Mouse (Mus musculus) small intestine, adult 2 months (tissue): ENCODE data around the gene Map2k5. TPM values are rescaled to one million over a fixed set of nuclear protein-coding genes. Genes with fewer than 3 reads are reported as not detected.

ENCODE experiments used
- H3K27ac ChIP-seq: fragments of 200-500 bp; 2 replicates; pipeline ENCODE4 v1.5.1; 2012; ENCODE audit warnings: low read depth, low read length, control low read depth, inconsistent platforms; ENCODE audit not compliant: insufficient read depth
- H3K27me3 ChIP-seq: fragments of 200-500 bp; 2 replicates; pipeline ENCODE4 v1.6.1; 2012; ENCODE audit warnings: mild to moderate bottlenecking, moderate library complexity, low read length, inconsistent platforms; ENCODE audit not compliant: control insufficient read depth, insufficient read depth
- H3K36me3 ChIP-seq: fragments of 200-500 bp; 2 replicates; pipeline ENCODE4 v1.6.1; 2012; ENCODE audit warnings: mild to moderate bottlenecking, low read length, control low read depth, inconsistent platforms; ENCODE audit not compliant: control insufficient read depth, insufficient read depth
- H3K4me1 ChIP-seq: fragments of 200-500 bp; 2 replicates; pipeline ENCODE4 v1.6.1; 2012; ENCODE audit warnings: low read length, inconsistent platforms, mixed read lengths; ENCODE audit not compliant: control insufficient read depth, insufficient read depth, insufficient read length
- H3K4me3 ChIP-seq: fragments of 200-500 bp; 2 replicates; pipeline ENCODE4 v1.5.1; 2012; ENCODE audit warnings: low read depth, mild to moderate bottlenecking, control low read depth, inconsistent platforms, low read length, moderate library complexity
- CTCF ChIP-seq: fragments of 200-500 bp; IDR thresholded peaks from 2 replicates; pipeline ENCODE4 v1.5.1; 2012; ENCODE audit warnings: low read depth, mild to moderate bottlenecking, control low read depth, inconsistent platforms, low read length, moderate library complexity, mixed read lengths; ENCODE audit not compliant: insufficient replicate concordance, insufficient read length; ENCODE audit errors: extremely low read depth
- POLR2A ChIP-seq: fragments of 200-500 bp; IDR thresholded peaks from 2 replicates; pipeline ENCODE4 v1.6.1; 2012; ENCODE audit warnings: low read depth, mild to moderate bottlenecking, control low read depth, inconsistent platforms, low read length, moderate library complexity
- WGBS: fragments of 180-500 bp; shearing (Covaris S2); methylation state at CpG from one replicate; pipeline ENCODE4 v1.1.7; 2018; 5-methylcytosine and 5-hydroxymethylcytosine counted together
- polyA plus RNA-seq: library from polyadenylated mRNA; depleted of rRNA; stranded (reverse); fragments of >200 nt; gene quantifications from 2 replicates; pipeline ENCODE4 v1.2.3, GENCODE M21; 2012

Map2k5 gene
- polyA plus RNA-seq, 1 experiment: 26.7 TPM

DNA sequence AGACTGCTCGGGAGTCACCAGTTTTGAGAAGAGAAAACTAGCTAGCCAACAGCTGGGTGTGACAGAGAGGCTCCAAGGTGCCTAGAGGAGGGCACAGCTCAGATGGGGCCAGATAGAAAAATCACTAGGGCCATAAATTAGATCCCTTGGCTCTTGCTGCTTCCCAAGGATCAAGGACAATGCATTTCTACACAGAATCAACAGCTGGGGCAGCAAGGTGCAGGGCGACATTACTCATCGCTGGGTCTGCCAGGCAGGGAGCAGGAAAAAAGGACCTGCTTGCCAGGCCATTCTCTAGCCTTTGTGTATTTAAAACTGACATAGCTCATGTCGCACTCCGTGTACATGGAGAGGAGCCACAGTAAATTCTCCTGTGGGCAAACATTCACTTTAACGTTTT is 155.5 kb downstream of the Map2k5 start:
- WGBS: 70% methylated on average over 6 of the region's 6 CpGs
- no peak for TF ChIP-seq POLR2A
- TF ChIP-seq CTCF: no peak
- H3K27ac ChIP-seq: no peak overlapping the region
- no peaks in the 10 kb centered on the region for H3K4me1 ChIP-seq
- no peak overlapping the region for H3K4me3 ChIP-seq
- H3K27me3 ChIP-seq: no peaks in the 10 kb centered on the region
- H3K36me3 ChIP-seq: no peaks in the 10 kb centered on the region

DNA sequence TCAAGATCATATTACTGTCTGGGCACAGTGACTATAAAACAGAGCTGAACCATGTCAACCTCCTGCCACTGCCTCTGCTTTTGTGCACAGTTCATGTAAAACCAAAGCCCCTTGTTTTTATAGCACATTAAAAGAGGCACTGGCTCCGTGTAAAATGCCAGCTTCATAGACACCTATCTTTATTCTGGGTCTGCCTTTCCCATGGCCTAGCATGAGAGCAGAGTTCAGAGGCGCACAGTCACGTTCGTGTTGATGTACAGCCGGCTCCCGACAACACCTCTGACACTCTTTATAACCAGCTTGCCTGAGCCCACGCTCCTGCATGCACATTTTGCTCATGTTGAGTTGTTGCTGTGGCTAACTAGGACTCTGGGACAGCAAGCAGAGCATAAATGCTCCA is 157.9 kb downstream of the Map2k5 start:
- TF ChIP-seq CTCF (no peak), POLR2A (no peak)
- WGBS: 93% methylated on average over 7 of the region's 7 CpGs
- no peak overlapping the region for H3K4me3 ChIP-seq
- peaks cover 2% of the 10 kb centered on the region; the same call in 1 of the 2 replicates for H3K36me3 ChIP-seq
- no peak overlapping the region for H3K27ac ChIP-seq
- H3K4me1 ChIP-seq: no peaks in the 10 kb centered on the region
- H3K27me3 ChIP-seq: no peaks in the 10 kb centered on the region

DNA sequence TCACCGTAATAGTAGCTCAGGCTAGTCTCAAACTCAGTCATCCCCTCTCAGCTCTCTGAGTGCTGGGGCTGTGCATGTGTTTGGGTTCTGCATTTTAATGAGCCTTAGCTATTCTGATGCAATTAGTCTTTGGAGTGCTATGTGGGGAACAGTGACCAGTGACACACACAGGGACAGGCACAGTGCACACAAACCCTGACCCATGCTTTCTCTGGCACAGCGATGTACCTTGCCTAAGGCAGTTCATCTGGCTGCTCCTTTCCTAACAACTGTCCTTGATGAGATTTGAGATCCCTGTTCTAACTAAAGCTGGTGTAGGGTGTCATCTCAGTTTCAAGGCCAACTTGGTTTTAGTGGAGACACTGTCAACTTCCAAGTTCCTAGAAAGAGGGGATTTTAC is 162.7 kb downstream of the Map2k5 start:
- H3K4me1 ChIP-seq: no peaks in the 10 kb centered on the region
- H3K4me3 ChIP-seq: no peak overlapping the region
- no peak overlapping the region for H3K27ac ChIP-seq
- H3K27me3 ChIP-seq: no peaks in the 10 kb centered on the region
- TF ChIP-seq CTCF: no peak
- TF ChIP-seq POLR2A: no peak
- peaks cover 2% of the 10 kb centered on the region; the same call in 1 of the 2 replicates for H3K36me3 ChIP-seq
- 97% methylated on average over 2 of the region's 2 CpGs for WGBS

DNA sequence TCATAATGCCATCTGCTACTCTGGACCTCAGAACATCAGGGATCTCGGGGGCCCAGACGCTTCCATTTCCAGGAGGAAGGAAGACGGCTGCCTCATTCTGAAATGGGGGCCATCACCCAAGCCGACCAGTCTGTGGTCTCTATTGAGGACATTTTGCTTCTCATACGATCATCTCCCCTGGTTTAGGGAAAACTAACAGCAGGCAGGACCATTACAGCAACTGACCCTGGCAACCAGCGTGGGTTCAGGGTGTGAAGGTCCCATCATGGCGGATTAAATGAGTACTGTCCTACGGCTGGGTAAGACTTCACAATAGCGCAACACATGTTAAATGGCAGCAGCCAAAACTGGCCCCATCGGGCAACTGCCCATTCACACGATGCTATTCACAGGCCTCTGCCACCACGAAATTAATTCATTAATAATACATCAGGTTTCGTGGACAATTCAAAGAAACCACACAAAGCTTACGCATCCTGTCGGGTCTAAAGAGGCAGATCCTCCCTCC is 170.9 kb downstream of the Map2k5 start:
- no peak overlapping the region for H3K27ac ChIP-seq
- TF ChIP-seq POLR2A: no peak
- H3K4me3 ChIP-seq: no peak overlapping the region
- H3K27me3 ChIP-seq: no peaks in the 10 kb centered on the region
- no peaks in the 10 kb centered on the region for H3K36me3 ChIP-seq
- peaks cover 15% of the 10 kb centered on the region; the same call in 1 of the 2 replicates for H3K4me1 ChIP-seq
- WGBS: 96% methylated on average over 15 of the region's 15 CpGs

DNA sequence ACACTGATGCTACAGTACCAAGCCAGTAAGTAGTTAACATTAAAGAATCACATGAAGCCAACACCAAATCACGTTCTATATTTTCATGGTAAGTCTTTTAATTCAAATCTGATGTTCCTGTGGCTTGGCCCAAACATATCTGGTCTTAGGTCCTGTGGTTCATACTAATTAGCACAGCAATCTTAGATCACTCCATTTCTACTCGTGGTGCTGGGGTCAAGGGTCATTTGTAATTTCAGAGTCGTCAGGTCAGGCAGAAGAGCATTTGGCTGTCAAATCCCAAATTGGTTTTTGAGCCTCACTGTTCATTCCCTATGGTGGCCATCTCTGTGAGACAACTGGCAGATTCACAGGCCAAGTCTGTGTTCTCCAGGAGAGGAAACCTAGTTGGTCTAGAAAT is 174.2 kb downstream of the Map2k5 start:
- 0 out of 2 replicates have a peak overlapping the region, but pooled peaks have one; percentile 23 for H3K27ac ChIP-seq
- H3K4me1 ChIP-seq: peaks cover 21% of the 10 kb centered on the region; the same call in 1 of the 2 replicates
- no peak for TF ChIP-seq POLR2A
- TF ChIP-seq CTCF: no peak
- H3K4me3 ChIP-seq: no peak overlapping the region
- H3K36me3 ChIP-seq: no peaks in the 10 kb centered on the region
- WGBS: 45% methylated on average over 3 of the region's 3 CpGs
- H3K27me3 ChIP-seq: no peaks in the 10 kb centered on the region

DNA sequence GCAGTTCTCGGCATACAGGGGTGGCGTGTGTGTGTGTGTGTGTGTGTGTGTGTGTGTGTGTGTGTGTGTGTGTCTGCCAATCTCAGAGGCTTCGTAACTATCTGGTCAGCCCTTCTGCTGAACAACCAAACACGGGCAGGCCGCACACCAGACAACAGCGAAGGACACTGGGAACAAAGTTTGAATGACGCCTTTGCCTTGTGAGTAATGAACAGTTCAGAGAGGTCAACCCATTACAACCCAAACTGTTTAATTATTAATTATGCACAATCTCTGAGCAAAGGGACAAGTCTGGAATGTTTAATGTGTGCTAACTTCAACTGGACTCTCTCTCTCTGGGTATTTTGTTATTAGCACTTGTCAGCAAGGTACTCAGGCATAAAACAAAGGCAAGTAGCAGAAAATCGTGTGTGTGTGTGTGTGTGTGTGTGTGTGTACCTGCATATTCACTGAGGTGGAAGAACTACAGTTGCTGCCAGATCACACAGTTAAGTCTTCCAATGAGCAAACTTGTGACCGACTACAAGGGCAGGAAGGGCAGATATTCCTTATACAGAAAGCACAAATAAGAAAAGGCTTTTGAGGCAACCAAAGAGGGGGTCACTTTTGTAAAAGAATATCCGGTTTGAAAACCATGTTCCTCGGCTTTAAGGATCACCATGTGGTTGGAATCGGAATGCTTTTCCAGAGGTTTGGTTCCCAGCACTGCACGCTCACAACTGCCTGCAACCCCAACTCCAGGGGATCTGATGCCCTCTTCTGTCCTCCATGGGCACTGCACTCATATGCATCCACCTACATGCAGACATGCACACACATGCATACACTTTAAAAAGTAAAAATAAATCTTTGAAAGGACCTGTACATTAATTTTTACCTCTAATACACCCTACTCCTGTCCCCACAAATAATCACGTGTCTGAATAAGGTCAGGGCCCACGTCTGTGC is 176.1 kb downstream of the Map2k5 start:
- H3K4me1 ChIP-seq: peaks cover 21% of the 10 kb centered on the region; the same call in 1 of the 2 replicates
- TF ChIP-seq POLR2A: no peak
- 0 out of 2 replicates have a peak, but pooled peaks have one; percentile 14 for TF ChIP-seq CTCF
- WGBS: 64% methylated on average over 15 of the region's 15 CpGs
- peak overlapping the region; percentile 90 for H3K27ac ChIP-seq
- no peaks in the 10 kb centered on the region for H3K27me3 ChIP-seq
- H3K4me3 ChIP-seq: no peak overlapping the region
- H3K36me3 ChIP-seq: no peaks in the 10 kb centered on the region

DNA sequence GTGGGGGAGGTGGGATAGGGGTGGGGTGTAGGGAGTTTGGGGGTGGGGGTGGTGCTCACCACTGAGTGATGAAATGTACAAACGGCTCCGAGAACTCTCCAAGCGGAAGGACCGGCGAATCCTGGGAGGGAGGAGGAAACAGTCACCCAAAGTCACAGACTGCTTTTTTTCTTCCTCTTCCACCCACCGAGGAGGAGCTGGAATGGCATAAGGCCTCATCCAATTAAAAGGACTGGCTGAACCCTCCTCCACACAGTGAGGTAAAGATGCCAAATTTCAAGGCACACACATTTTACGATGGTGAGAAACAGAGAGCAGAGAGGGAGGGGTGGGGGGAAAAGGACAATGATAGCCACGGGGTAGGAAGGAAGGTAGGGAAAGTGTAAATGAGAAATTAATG is 180.4 kb downstream of the Map2k5 start:
- Histone ChIP-seq H3K27ac (no peak overlapping the region), H3K27me3 (no peaks in the 10 kb centered on the region), H3K4me1 (peaks cover 15% of the 10 kb centered on the region), H3K36me3 (no peaks in the 10 kb centered on the region), H3K4me3 (no peak overlapping the region)
- no peak for TF ChIP-seq CTCF
- 59% methylated on average over 8 of the region's 8 CpGs for WGBS
